In genomic region chr9:102086053-102086706, GRCm38 (mm10) we compare ENCODE assay signal across 15 mouse cellular contexts.
DNase-seq lines count a peak whose midpoint lies in the region; ATAC-seq lines count a peak whose summit lies in the region.
"Had no signal": no experiment of that assay in that cellular context is flagged by ENCODE, and none has a peak within 500 bp of the region (broad histone marks: within the 10 kb centered on the region; RNA-seq: fewer than 3 reads in every experiment).

No protein-coding gene starts in this region.

- H3K4me1 ChIP-seq in kidney, embryonic 14.5 days (ENCODE audit: control insufficient read depth, insufficient read depth, low read length) = peaks cover 11% of the 10 kb centered on the region; the same call in 1 of the 2 replicates
- peaks cover 20% of the 10 kb centered on the region for H3K4me1 ChIP-seq in limb, embryonic 12.5 days (replicated peaks)
- H3K4me1 ChIP-seq: heart, embryonic 12.5 days had no signal

- no peak overlapping the region for H3K9ac ChIP-seq in kidney, embryonic 14.5 days (ENCODE audit: low read depth, low read length)
- no peak overlapping the region for H3K9ac ChIP-seq in limb, embryonic 12.5 days (replicated peaks)
- H3K9ac ChIP-seq: forebrain, postnatal 0 days; heart, embryonic 12.5 days; hindbrain, embryonic 15.5 days had no signal

- WGBS in kidney, embryonic 14.5 days = 25% methylated on average over 24 of the region's 24 CpGs
- WGBS in limb, embryonic 12.5 days = 29% methylated on average over 24 of the region's 24 CpGs

- no peaks in the 10 kb centered on the region for H3K36me3 ChIP-seq in kidney, embryonic 14.5 days (ENCODE audit: control insufficient read depth, insufficient read depth, low read length)
- no peaks in the 10 kb centered on the region for H3K36me3 ChIP-seq in limb, embryonic 12.5 days
- H3K36me3 ChIP-seq: heart, embryonic 12.5 days; hindbrain, embryonic 15.5 days had no signal

- peak; percentile 19 to 20 for DNase-seq in left cerebral cortex, postnatal 14 days (ENCODE audit: low spot score in 2 of 2)
- no peak for DNase-seq in left cerebral cortex, adult 11 months (ENCODE audit: low spot score)
- DNase-seq in kidney, adult 11 months = peak; percentile 17
- DNase-seq in heart, adult 18-20 months = no peak
- DNase-seq in gastrocnemius, postnatal 14 days = no peak
- no peak for DNase-seq in B cell, adult 2 months
- DNase-seq: cerebellum, postnatal 25 days; forebrain, postnatal 0 days; lung, adult 18-20 months; thymus, adult 18-20 months had no signal

- no peak overlapping the region for H3K27ac ChIP-seq in kidney, embryonic 14.5 days (ENCODE audit: low read depth, low read length)
- H3K27ac ChIP-seq in limb, embryonic 12.5 days = no peak overlapping the region
- H3K27ac ChIP-seq: hindbrain, embryonic 15.5 days; layer of hippocampus, adult 2 months had no signal

- H3K27me3 ChIP-seq in kidney, embryonic 14.5 days (ENCODE audit: control insufficient read depth, insufficient read depth, low read length) = peaks cover 9% of the 10 kb centered on the region; the same call in 1 of the 2 replicates
- H3K27me3 ChIP-seq in limb, embryonic 12.5 days = peaks cover 33% of the 10 kb centered on the region
- H3K27me3 ChIP-seq: hindbrain, embryonic 15.5 days had no signal

- no peak overlapping the region for H3K4me3 ChIP-seq in kidney, embryonic 14.5 days (ENCODE audit: low read length)
- no peak overlapping the region for H3K4me3 ChIP-seq in limb, embryonic 12.5 days (replicated peaks)
- H3K4me3 ChIP-seq: heart, embryonic 12.5 days; hindbrain, embryonic 15.5 days; layer of hippocampus, adult 2 months had no signal

- intact Hi-C loops in left cerebral cortex, postnatal 14 days (cut with DNase I) = no loop called here
- intact Hi-C loops in gastrocnemius, postnatal 14 days (cut with DNase I; ENCODE audit: low total_unique reads) = no loop called here

- ATAC-seq in kidney, embryonic 14.5 days (ENCODE audit: low FRiP score, low TSS enrichment) = peak; percentile 74
- ATAC-seq in limb, embryonic 12.5 days (ENCODE audit: insufficient number of reproducible peaks, insufficient read depth, low FRiP score, low TSS enrichment, low read depth) = peak; percentile 64
- ATAC-seq: forebrain, postnatal 0 days had no signal

- H3K4me2 ChIP-seq in kidney, embryonic 14.5 days (replicated peaks; ENCODE audit: low read depth, low read length) = peak overlapping the region; percentile 13; the same call in 1 of the 2 replicates
- peak overlapping the region; percentile 40 for H3K4me2 ChIP-seq in limb, embryonic 12.5 days
- H3K4me2 ChIP-seq: heart, embryonic 12.5 days; hindbrain, embryonic 15.5 days had no signal

- no peaks in the 10 kb centered on the region for H3K9me3 ChIP-seq in kidney, embryonic 14.5 days (ENCODE audit: control insufficient read depth, low read length)
- no peaks in the 10 kb centered on the region for H3K9me3 ChIP-seq in limb, embryonic 12.5 days
- H3K9me3 ChIP-seq: heart, embryonic 12.5 days; hindbrain, embryonic 15.5 days had no signal

Comparison
In these comparisons a context has a peak if more than half of its experiments do, and no peak if none do; other contexts are left out.
1. DNase-seq: peak in left cerebral cortex, postnatal 14 days (2 of 2) and kidney, adult 11 months (single experiment); none in left cerebral cortex, adult 11 months (single experiment), heart, adult 18-20 months (0 of 2), gastrocnemius, postnatal 14 days (single experiment) and B cell, adult 2 months (0 of 2).